Mouse (Mus musculus) liver, embryonic 16.5 days (tissue): ENCODE measurements around the gene Arl3. TPM values are rescaled to one million over a fixed set of nuclear protein-coding genes. Genes with fewer than 3 reads are reported as not detected.

Experiments
- ATAC-seq: fragments of 200-750 bp; cut with Nextera tagmentation; 2 replicates; pipeline ENCODE4 v1.8.0; 2017; ENCODE audit warnings: low read depth, mild to moderate bottlenecking, moderate number of reproducible peaks, moderate library complexity
- H3K27ac ChIP-seq: fragments of 300-500 bp; sonication (generic); 2 replicates; pipeline ENCODE4 v1.5.1; 2014; ENCODE audit warnings: mild to moderate bottlenecking, low read length
- H3K27me3 ChIP-seq: fragments of 300-500 bp; sonication (generic); 2 replicates; pipeline ENCODE4 v1.6.1; 2014; ENCODE audit warnings: low read depth, low read length, mixed read lengths; ENCODE audit not compliant: control insufficient read depth, insufficient read depth
- H3K36me3 ChIP-seq: fragments of 300-500 bp; sonication (generic); 2 replicates; pipeline ENCODE4 v1.6.1; 2014; ENCODE audit warnings: mild to moderate bottlenecking; ENCODE audit not compliant: control insufficient read depth, insufficient read depth
- H3K4me1 ChIP-seq: fragments of 300-500 bp; sonication (generic); 2 replicates; pipeline ENCODE4 v1.6.1; 2014; ENCODE audit warnings: low read depth, low read length, mixed read lengths; ENCODE audit not compliant: control insufficient read depth
- H3K4me2 ChIP-seq: fragments of 300-500 bp; sonication (generic); 2 replicates; pipeline ENCODE4 v1.6.1; 2014; ENCODE audit warnings: low read depth, low read length, mixed read lengths
- H3K4me3 ChIP-seq: fragments of 300-500 bp; sonication (generic); 2 replicates; pipeline ENCODE4 v1.5.1; 2014; ENCODE audit warnings: low read depth, mild to moderate bottlenecking, low read length
- H3K9ac ChIP-seq: fragments of 300-500 bp; sonication (generic); 2 replicates; pipeline ENCODE4 v1.6.1; 2014; ENCODE audit warnings: low read depth, low read length
- H3K9me3 ChIP-seq: fragments of 300-500 bp; sonication (generic); replicated peaks from 2 replicates; pipeline ENCODE4 v1.6.1; 2016; ENCODE audit warnings: low read length; ENCODE audit not compliant: control insufficient read depth
- WGBS: fragments of 180-500 bp; shearing (Covaris S2); extraction: QIAGEN DNeasy Blood & Tissue Kit; methylation state at CpG from one replicate; pipeline ENCODE4 v1.1.7; 2014; ENCODE audit not compliant: insufficient replicate concordance; 5-methylcytosine and 5-hydroxymethylcytosine counted together
- polyA plus RNA-seq: library from polyadenylated mRNA; unstranded; fragments of >200 nt; fragmentation: Nextera tagmentation; extraction: Ambion mirVana; gene quantifications from 2 replicates; pipeline ENCODE4 v1.2.1, GENCODE M21; 2015

Gene Arl3
- polyA plus RNA-seq = 23.6 and 27.1 TPM in 2 replicates

DNA sequence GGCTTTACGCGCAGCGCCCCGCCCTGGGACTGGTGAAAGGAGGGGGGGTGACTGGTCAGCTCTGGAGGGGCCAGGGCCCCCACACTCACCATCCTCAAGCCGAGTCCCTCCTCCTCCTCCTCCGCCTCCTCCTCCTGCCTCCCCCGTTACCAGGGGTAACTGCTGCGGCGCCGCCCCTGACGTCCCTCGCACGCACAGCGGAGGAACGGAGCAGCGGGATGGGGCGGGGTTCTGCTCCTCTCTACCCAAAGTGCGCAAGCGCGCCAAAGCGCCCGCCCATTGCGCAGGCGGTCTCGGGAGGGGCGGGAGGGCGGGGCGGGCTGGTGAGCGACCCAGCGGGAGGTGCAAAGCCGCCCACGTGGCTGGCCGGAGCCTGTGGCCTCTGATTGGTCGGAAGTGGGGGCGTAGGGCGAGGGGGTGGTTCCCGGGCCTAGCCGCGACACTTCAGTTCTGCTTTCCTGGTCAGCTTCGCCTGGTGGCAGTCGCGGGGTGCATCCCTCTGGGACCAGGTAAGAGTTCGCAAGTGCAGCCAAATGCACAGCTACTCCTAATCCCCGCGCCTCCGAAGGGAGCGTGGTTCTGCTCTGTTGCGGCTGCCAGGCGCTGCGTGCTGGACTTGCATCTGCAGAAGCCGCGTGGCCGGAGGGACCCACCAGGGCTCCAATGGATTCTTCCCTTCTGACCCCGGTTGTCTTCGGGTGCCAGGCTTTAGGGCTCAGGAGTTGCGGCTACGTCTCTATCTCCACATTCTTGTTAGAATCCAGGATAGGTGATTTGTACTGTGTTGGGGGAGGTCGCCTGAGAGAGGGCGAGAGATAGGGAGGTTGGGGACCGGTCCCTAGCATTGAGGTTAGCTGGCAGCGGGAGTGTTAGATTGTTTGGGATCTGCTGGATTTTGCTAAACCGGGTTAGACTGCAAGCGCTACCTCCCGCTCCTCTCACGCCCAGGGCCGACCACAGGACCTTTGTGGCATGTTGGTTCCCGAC lies at the start of gene Arl3, which contains the start of gene Sfxn2:
Gene Arl3 (minus strand): TSS at position 248 of the 987 bp plus-strand sequence.
Gene Sfxn2 (plus strand): TSS at position 415 of the 987 bp plus-strand sequence.
- peaks cover 20% of the 10 kb centered on the region for H3K4me1 ChIP-seq
- H3K4me2 ChIP-seq = peak within 1 kb of the TSS; percentile 73
- peak within 1 kb of the TSS; percentile 79 for H3K4me3 ChIP-seq
- under 1% methylated on average over 57 of the region's 67 CpGs for WGBS
- H3K9me3 ChIP-seq = no peaks in the 10 kb centered on the region
- ATAC-seq = peak; percentile 94
- H3K27me3 ChIP-seq = no peaks in the 10 kb centered on the region
- H3K27ac ChIP-seq = peak within 1 kb of the TSS; percentile 69
- no peaks in the 10 kb centered on the region for H3K36me3 ChIP-seq
- H3K9ac ChIP-seq = peak within 1 kb of the TSS; percentile 74

DNA sequence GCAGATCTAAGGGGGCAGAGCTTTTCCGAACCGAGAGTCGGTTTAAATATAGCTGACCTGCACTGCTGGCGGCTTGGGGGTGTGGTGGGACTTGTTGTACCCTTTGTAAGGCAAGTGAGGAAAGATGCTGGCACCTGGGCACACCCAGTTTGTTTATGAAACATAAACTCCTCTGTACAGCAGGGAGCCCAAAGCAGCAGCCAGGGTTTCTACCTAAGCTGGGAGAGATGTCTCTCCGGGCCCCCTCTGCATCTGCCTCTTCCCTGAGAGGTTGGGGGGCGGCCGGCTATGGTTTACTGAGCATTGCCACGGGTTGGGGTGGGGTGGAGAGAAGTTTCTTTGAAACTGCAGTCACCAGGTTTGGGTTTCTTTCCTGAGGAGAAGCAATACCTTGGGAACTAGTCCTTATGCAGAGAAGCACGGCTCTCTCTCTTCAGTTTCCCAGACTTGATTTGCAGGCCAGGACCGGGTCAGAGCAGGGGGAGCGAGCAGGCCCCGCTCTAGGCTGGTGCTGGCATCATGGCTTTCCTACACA lies 49.7 kb upstream of the Arl3 start:
- peak overlapping the region; percentile 67 for H3K27ac ChIP-seq
- 49% methylated on average over 12 of the region's 12 CpGs for WGBS
- peaks cover 25% of the 10 kb centered on the region for H3K4me1 ChIP-seq
- H3K4me2 ChIP-seq = peak overlapping the region; percentile 30; the same call in 1 of the 2 replicates
- no peak overlapping the region for H3K9ac ChIP-seq
- no peaks in the 10 kb centered on the region for H3K9me3 ChIP-seq
- no peaks in the 10 kb centered on the region for H3K27me3 ChIP-seq
- H3K36me3 ChIP-seq = no peaks in the 10 kb centered on the region
- no peak overlapping the region for H3K4me3 ChIP-seq
- ATAC-seq = no peak

DNA sequence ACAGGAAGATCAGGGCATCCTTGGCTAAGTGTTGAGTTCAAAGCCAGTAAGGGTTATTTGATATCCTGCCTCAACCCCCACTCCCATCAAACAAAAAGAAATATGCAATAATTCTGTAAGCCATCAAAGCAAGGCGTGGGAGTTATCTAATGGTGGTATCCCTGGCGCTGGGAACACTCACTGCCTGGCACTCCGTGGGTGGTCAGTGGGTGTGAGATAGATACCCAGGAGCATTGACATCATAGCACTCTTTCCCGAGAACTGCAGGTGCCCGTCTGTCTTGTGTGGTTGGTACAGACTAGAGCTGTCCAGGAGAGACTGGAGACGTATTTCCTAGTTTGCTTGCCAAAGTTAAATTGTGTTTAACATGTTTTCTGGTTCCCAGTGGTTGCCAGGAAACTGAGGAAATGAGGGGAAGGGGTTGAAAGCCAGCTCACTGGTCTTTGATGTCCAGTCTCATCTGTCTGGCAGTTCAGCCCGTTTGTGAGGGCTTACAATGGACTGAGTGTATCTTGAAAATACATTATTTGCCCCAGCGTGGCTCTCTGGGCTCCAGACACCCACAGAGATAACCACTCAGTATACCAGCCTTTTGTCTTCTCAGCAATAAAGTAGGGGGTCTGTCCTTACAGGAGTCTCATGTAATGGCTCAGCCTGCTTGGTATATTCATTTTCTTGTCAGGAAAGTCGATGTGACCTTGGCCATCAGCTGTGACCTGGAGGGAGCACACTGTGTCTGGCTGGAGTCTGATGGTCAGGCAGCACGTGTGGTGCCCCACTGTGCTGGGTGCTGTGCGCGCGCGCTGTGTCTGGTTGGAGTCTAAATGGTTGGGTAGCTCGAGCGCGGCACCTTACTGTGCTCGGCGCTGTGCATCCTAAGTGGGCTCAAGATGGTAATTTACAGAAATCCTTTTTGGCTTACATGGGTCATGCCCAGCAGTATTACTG lies 48.5 kb upstream of the Arl3 start:
- no peaks in the 10 kb centered on the region for H3K27me3 ChIP-seq
- H3K36me3 ChIP-seq = no peaks in the 10 kb centered on the region

DNA sequence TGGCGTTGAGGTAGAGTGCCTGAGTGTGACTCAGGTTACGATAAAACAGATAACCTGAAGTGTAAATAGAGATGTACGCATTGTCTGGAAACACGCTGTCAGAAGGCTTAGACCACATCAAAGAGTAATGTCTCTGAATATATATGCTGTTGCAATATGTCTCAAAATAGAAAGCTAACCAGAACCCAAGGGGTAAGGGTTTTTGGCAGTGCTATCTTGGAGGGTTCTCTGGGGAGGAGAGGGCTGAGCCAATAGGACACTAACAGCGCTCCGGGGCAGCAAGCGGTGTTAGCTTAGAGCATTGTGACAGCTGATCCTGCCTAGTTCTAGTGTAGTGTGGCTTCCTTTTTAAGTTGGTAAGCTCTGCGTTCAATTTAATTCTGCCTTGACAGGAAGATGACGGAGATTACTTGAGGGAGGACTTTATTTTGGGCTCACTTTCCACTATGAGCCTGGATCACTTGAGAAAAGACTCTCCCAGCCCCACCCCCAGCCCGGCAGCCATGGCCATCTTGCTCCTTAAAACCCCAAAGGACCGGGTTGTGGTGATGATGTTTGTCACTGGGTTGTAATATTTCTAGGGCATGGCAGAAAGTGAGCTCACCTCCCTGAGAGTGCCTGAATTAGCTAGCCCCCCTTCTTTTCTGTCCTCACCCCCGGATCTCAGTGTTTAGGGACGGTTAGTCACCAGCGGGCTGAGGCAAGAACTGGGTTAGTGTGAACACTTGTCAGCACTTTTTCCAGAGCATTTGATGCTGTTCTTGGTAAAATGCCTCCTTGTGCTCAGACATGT lies 47.2 kb upstream of the Arl3 start:
- H3K4me2 ChIP-seq = no peak overlapping the region
- no peaks in the 10 kb centered on the region for H3K27me3 ChIP-seq
- H3K36me3 ChIP-seq = no peaks in the 10 kb centered on the region
- ATAC-seq = no peak
- WGBS = 73% methylated on average over 14 of the region's 14 CpGs
- peaks cover 25% of the 10 kb centered on the region for H3K4me1 ChIP-seq
- no peaks in the 10 kb centered on the region for H3K9me3 ChIP-seq
- H3K4me3 ChIP-seq = no peak overlapping the region
- H3K9ac ChIP-seq = no peak overlapping the region
- H3K27ac ChIP-seq = no peak overlapping the region

More for the DNA sequence above, 48.5 kb upstream of the Arl3 start:
- Histone ChIP-seq H3K27ac (no peak overlapping the region), H3K4me1 (peaks cover 25% of the 10 kb centered on the region), H3K9ac (no peak overlapping the region), H3K9me3 (no peaks in the 10 kb centered on the region), H3K4me2 (no peak overlapping the region), H3K4me3 (no peak overlapping the region)
- 71% methylated on average over 19 of the region's 19 CpGs for WGBS
- ATAC-seq = no peak

DNA sequence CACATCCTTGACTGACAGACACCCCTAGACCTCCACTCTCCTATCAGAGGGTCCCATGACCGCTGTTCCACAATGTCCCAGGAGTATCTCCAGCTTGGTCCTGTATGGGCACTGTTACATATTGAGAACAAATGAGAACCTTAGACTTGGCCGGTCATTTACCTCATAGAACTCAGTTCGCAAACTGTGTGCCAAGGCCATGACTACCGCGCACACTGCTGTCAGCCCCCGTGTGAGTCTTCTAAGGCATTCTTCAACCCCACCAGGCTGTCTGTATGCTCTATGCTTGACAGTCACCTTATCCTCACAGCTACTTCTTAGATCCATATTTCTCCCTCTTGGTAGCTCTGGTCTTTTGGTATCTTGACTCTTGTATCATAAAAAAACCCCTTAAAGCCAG lies 46.5 kb upstream of the Arl3 start:
- 87% methylated on average over 6 of the region's 6 CpGs for WGBS
- Histone ChIP-seq H3K27me3 (no peaks in the 10 kb centered on the region), H3K36me3 (no peaks in the 10 kb centered on the region), H3K4me3 (no peak overlapping the region), H3K27ac (no peak overlapping the region), H3K4me1 (peaks cover 25% of the 10 kb centered on the region), H3K9me3 (no peaks in the 10 kb centered on the region), H3K9ac (no peak overlapping the region), H3K4me2 (no peak overlapping the region)
- no peak for ATAC-seq

DNA sequence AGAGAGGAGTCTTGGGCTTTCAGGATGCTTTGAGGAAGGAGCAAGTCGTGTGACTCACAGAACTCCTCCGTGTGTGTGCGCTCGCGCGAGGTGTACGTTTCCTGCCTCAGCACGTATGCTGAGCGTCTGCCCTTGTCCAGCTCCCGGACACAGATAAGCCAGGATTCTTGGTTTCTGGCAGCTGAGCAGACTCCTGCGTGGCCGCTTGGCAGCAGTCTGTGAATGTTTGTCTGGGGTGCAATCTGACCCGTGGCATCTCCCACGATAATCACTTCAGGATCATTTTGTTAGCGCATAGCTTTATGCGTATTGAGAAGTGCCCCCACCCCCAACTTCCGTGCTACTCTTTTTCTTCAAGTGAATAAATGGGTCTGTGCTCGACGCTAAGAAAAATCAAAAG lies 46.0 kb upstream of the Arl3 start:
- H3K4me2 ChIP-seq = no peak overlapping the region
- ATAC-seq = no peak
- no peaks in the 10 kb centered on the region for H3K9me3 ChIP-seq
- no peaks in the 10 kb centered on the region for H3K27me3 ChIP-seq
- no peak overlapping the region for H3K27ac ChIP-seq
- WGBS = 61% methylated on average over 19 of the region's 19 CpGs
- no peaks in the 10 kb centered on the region for H3K36me3 ChIP-seq
- no peak overlapping the region for H3K4me3 ChIP-seq
- no peak overlapping the region for H3K9ac ChIP-seq
- peaks cover 27% of the 10 kb centered on the region for H3K4me1 ChIP-seq

DNA sequence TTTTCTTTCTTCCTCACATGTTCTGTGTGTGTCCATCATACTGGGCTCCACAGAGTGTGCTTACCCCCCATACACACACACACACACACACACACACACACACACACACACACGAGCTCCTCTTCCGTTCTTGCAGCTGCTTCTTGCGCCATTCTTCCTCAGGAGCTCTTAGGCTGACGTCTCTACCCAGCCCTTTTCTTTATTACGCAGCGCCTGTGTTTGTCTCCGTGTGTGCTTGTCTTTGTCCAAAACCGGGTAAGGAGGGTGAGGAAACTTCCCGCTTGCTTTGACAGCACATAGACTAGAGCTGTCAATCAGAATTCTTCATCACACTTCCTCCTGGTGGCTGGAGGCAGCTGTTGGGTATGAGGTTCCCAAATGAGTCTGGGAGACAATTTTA lies 45.3 kb upstream of the Arl3 start:
- peak; percentile 28; the same call in 1 of the 2 replicates for ATAC-seq
- Histone ChIP-seq H3K27me3 (no peaks in the 10 kb centered on the region), H3K36me3 (no peaks in the 10 kb centered on the region; the same call in 1 of the 2 replicates), H3K9ac (no peak overlapping the region), H3K4me1 (peaks cover 29% of the 10 kb centered on the region), H3K9me3 (no peaks in the 10 kb centered on the region), H3K27ac (0 out of 2 replicates have a peak overlapping the region, but pooled peaks have one; percentile 2), H3K4me2 (no peak overlapping the region), H3K4me3 (no peak overlapping the region)
- WGBS = 47% methylated on average over 9 of the region's 9 CpGs

DNA sequence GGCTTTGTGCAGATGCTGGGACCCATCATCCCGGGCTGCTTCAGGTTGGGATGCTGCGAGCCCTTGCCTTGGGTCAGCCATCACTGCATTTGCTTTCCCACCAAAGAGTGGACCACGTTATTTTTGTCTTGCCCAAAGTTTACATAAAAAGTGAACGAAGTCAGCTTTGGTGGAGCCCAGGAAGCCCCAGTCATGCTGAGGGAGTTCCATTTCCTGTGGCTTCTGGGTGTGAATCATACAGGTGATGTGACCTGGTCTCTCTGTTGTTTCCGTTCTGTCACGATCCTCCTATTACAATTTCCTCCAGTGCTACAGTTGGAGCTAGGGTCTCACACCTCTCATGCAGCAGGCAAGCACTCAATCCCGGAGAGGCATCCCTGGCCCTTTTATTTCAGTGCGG lies 44.4 kb upstream of the Arl3 start:
- Histone ChIP-seq H3K4me1 (peaks cover 24% of the 10 kb centered on the region), H3K9ac (no peak overlapping the region), H3K4me3 (no peak overlapping the region), H3K27ac (no peak overlapping the region), H3K36me3 (no peaks in the 10 kb centered on the region; the same call in 1 of the 2 replicates), H3K4me2 (no peak overlapping the region), H3K9me3 (no peaks in the 10 kb centered on the region), H3K27me3 (no peaks in the 10 kb centered on the region)
- ATAC-seq = no peak
- WGBS = 65% methylated on average over 8 of the region's 8 CpGs
